Mouse (Mus musculus): ENCODE results near the gene Cd44.

GRCm38 (mm10) chr2:102913833-102914545 is 12.5 kb upstream of the Cd44 start:
- TF ChIP-seq MYOG (IDR thresholded peaks at IDR 0.05; ENCODE audit: control insufficient read depth in 1 of 3, insufficient read depth in 1 of 3, insufficient read length in 2 of 3, low read depth in 2 of 3), result no peak
- no peak for TF ChIP-seq POLR2A (IDR thresholded peaks at IDR 0.05; ENCODE audit: insufficient read length, low read depth)
- no peak for TF ChIP-seq POLR2AphosphoS2 (IDR thresholded peaks at IDR 0.05; ENCODE audit: insufficient read length, low read depth)
- no peak for TF ChIP-seq SRF (IDR thresholded peaks at IDR 0.05; ENCODE audit: control insufficient read depth, insufficient read length, low read depth)
- TF ChIP-seq TCF12 (IDR thresholded peaks at IDR 0.05; ENCODE audit: insufficient read depth, poor library complexity, severe bottlenecking), result no peak
- TF ChIP-seq CEBPB (IDR thresholded peaks at IDR 0.05; ENCODE audit: insufficient read depth, poor library complexity, severe bottlenecking), result no peak
- TF ChIP-seq E2F4 (IDR thresholded peaks at IDR 0.05; ENCODE audit: insufficient read depth), result no peak
- no peak for TF ChIP-seq USF1 (IDR thresholded peaks at IDR 0.05; ENCODE audit: low read depth)

Measured in myocyte (in vitro differentiated cells).